Mouse (Mus musculus) heart, adult 2 months (tissue): ENCODE data around the gene Trpm4.

Experiments
- CTCF ChIP-seq: fragments of 200-600 bp; IDR thresholded peaks from 2 replicates; pipeline ENCODE4 v1.8.1; 2022; ENCODE audit warnings: antibody characterized with exemption, mild to moderate bottlenecking, moderate library complexity
- POLR2A ChIP-seq: fragments of 200-500 bp; IDR thresholded peaks from 2 replicates; pipeline ENCODE4 v1.6.1; 2011; ENCODE audit warnings: mild to moderate bottlenecking, low read depth, low read length, control low read depth; ENCODE audit not compliant: insufficient read depth

DNA sequence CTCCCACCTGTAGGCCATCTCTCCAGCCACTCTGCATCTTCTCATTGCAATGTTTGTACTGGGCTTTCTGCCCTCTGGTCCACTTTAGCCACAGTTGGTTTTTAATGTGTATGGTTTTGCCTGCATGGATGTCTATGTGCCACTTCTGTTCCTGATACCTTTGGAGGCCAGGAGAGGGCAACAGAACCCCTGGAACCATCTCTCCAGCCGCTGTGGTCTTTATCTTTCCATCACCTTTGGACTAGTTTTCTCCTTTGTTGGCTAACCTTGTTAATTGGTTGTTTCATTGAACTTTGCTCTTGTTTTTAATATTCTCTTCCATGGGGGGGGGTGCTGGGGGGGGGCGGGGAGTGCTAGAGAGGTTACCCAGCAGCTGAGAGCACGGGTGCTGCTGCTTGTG lies 69.2 kb downstream of the Trpm4 start:
- TF ChIP-seq CTCF (no peak), POLR2A (no peak)
